Mouse (Mus musculus): ENCODE measurements at regions not wholly inside any gene's neighbourhood (a gene's known extent, or its start where the extent isn't known, plus 50 kb on each side); places are given as distances from the start of the nearest gene placed in this dataset.

- ATAC-seq (ENCODE audit: insufficient number of reproducible peaks, low FRiP score, low TSS enrichment, low read depth) (no peak), DNase-seq (ENCODE audit: low spot score) (no peak)
- H3K4me2 ChIP-seq (ENCODE audit: low read depth, severe bottlenecking) = no peak overlapping the region
- no peaks in the 10 kb centered on the region for H3K27me3 ChIP-seq (ENCODE audit: control insufficient read depth, insufficient read depth, low read length)
- no peak overlapping the region for H3K27ac ChIP-seq (replicated peaks; ENCODE audit: low read depth, low read length)
- no peaks in the 10 kb centered on the region for H3K4me1 ChIP-seq (ENCODE audit: control insufficient read depth, insufficient read depth, low read length)
- H3K9ac ChIP-seq (ENCODE audit: low read length) = no peak overlapping the region
- no peaks in the 10 kb centered on the region for H3K9me3 ChIP-seq (ENCODE audit: control insufficient read depth, low read length)
- 55% methylated on average over 6 of the region's 6 CpGs for WGBS
- no peaks in the 10 kb centered on the region for H3K36me3 ChIP-seq (ENCODE audit: control insufficient read depth, insufficient read depth, low read length)
- no peak overlapping the region for H3K4me3 ChIP-seq (ENCODE audit: low read depth, low read length)
Measured at GRCm38 (mm10) chr4:125931321-125931720, 93.0 kb upstream of the Csf3r start.

- Histone ChIP-seq H3K9ac (ENCODE audit: low read length) (no peak overlapping the region), H3K9me3 (ENCODE audit: control insufficient read depth, low read length) (no peaks in the 10 kb centered on the region), H3K27ac (replicated peaks; ENCODE audit: low read depth, low read length) (no peak overlapping the region), H3K27me3 (ENCODE audit: control insufficient read depth, insufficient read depth, low read length) (no peaks in the 10 kb centered on the region), H3K4me2 (ENCODE audit: low read depth, severe bottlenecking) (no peak overlapping the region), H3K36me3 (ENCODE audit: control insufficient read depth, insufficient read depth, low read length) (no peaks in the 10 kb centered on the region), H3K4me3 (ENCODE audit: low read depth, low read length) (no peak overlapping the region), H3K4me1 (ENCODE audit: control insufficient read depth, insufficient read depth, low read length) (no peaks in the 10 kb centered on the region)
- ATAC-seq (ENCODE audit: insufficient number of reproducible peaks, low FRiP score, low TSS enrichment, low read depth) (no peak), DNase-seq (ENCODE audit: low spot score) (no peak)
- WGBS = 78% methylated on average over 22 of the region's 22 CpGs
Measured at GRCm38 (mm10) chr4:125932036-125932756, 92.2 kb upstream of the Csf3r start.

GRCm38 (mm10) chr4:125936357-125936756 is 88.0 kb upstream of the Csf3r start:
- WGBS = 74% methylated on average over 7 of the region's 7 CpGs
- Histone ChIP-seq H3K9me3 (ENCODE audit: control insufficient read depth, low read length) (no peaks in the 10 kb centered on the region), H3K4me2 (ENCODE audit: low read depth, severe bottlenecking) (no peak overlapping the region), H3K27ac (replicated peaks; ENCODE audit: low read depth, low read length) (no peak overlapping the region), H3K9ac (ENCODE audit: low read length) (no peak overlapping the region), H3K27me3 (ENCODE audit: control insufficient read depth, insufficient read depth, low read length) (no peaks in the 10 kb centered on the region), H3K4me1 (ENCODE audit: control insufficient read depth, insufficient read depth, low read length) (no peaks in the 10 kb centered on the region), H3K36me3 (ENCODE audit: control insufficient read depth, insufficient read depth, low read length) (no peaks in the 10 kb centered on the region), H3K4me3 (ENCODE audit: low read depth, low read length) (no peak overlapping the region)
- DNase-seq (ENCODE audit: low spot score) (no peak), ATAC-seq (ENCODE audit: insufficient number of reproducible peaks, low FRiP score, low TSS enrichment, low read depth) (no peak)

- H3K4me2 ChIP-seq (ENCODE audit: low read depth, severe bottlenecking) = no peak overlapping the region
- H3K27me3 ChIP-seq (ENCODE audit: control insufficient read depth, insufficient read depth, low read length) = no peaks in the 10 kb centered on the region
- no peak overlapping the region for H3K27ac ChIP-seq (replicated peaks; ENCODE audit: low read depth, low read length)
- H3K9me3 ChIP-seq (ENCODE audit: control insufficient read depth, low read length) = no peaks in the 10 kb centered on the region
- H3K4me3 ChIP-seq (ENCODE audit: low read depth, low read length) = no peak overlapping the region
- 42% methylated on average over 6 of the region's 6 CpGs for WGBS
- DNase-seq (ENCODE audit: low spot score) = no peak
- no peak for ATAC-seq (ENCODE audit: insufficient number of reproducible peaks, low FRiP score, low TSS enrichment, low read depth)
- no peaks in the 10 kb centered on the region for H3K4me1 ChIP-seq (ENCODE audit: control insufficient read depth, insufficient read depth, low read length)
- no peaks in the 10 kb centered on the region for H3K36me3 ChIP-seq (ENCODE audit: control insufficient read depth, insufficient read depth, low read length)
- H3K9ac ChIP-seq (ENCODE audit: low read length) = no peak overlapping the region
Measured at GRCm38 (mm10) chr4:125938186-125938585, 86.2 kb upstream of the Csf3r start.

- no peak overlapping the region for H3K4me2 ChIP-seq (ENCODE audit: low read depth, severe bottlenecking)
- no peaks in the 10 kb centered on the region for H3K27me3 ChIP-seq (ENCODE audit: control insufficient read depth, insufficient read depth, low read length)
- DNase-seq (ENCODE audit: low spot score) (no peak), ATAC-seq (ENCODE audit: insufficient number of reproducible peaks, low FRiP score, low TSS enrichment, low read depth) (no peak)
- no peaks in the 10 kb centered on the region for H3K36me3 ChIP-seq (ENCODE audit: control insufficient read depth, insufficient read depth, low read length)
- no peak overlapping the region for H3K4me3 ChIP-seq (ENCODE audit: low read depth, low read length)
- 61% methylated on average over 5 of the region's 5 CpGs for WGBS
- no peak overlapping the region for H3K27ac ChIP-seq (replicated peaks; ENCODE audit: low read depth, low read length)
- no peaks in the 10 kb centered on the region for H3K9me3 ChIP-seq (ENCODE audit: control insufficient read depth, low read length)
- no peak overlapping the region for H3K9ac ChIP-seq (ENCODE audit: low read length)
- H3K4me1 ChIP-seq (ENCODE audit: control insufficient read depth, insufficient read depth, low read length) = no peaks in the 10 kb centered on the region
Measured at GRCm38 (mm10) chr4:125941266-125941665, 83.1 kb upstream of the Csf3r start.

- no peak overlapping the region for H3K4me3 ChIP-seq (ENCODE audit: low read depth, low read length)
- no peak overlapping the region for H3K4me2 ChIP-seq (ENCODE audit: low read depth, severe bottlenecking)
- no peaks in the 10 kb centered on the region for H3K27me3 ChIP-seq (ENCODE audit: control insufficient read depth, insufficient read depth, low read length)
- no peaks in the 10 kb centered on the region for H3K36me3 ChIP-seq (ENCODE audit: control insufficient read depth, insufficient read depth, low read length)
- H3K9ac ChIP-seq (ENCODE audit: low read length) = no peak overlapping the region
- no peaks in the 10 kb centered on the region for H3K4me1 ChIP-seq (ENCODE audit: control insufficient read depth, insufficient read depth, low read length)
- H3K9me3 ChIP-seq (ENCODE audit: control insufficient read depth, low read length) = no peaks in the 10 kb centered on the region
- 34% methylated on average over 3 of the region's 3 CpGs for WGBS
- H3K27ac ChIP-seq (replicated peaks; ENCODE audit: low read depth, low read length) = no peak overlapping the region
- DNase-seq (ENCODE audit: low spot score) (peak; percentile 61), ATAC-seq (ENCODE audit: insufficient number of reproducible peaks, low FRiP score, low TSS enrichment, low read depth) (no peak)
Measured at GRCm38 (mm10) chr4:125941916-125942315, 82.4 kb upstream of the Csf3r start.

- no peak overlapping the region for H3K4me2 ChIP-seq (ENCODE audit: low read depth, severe bottlenecking)
- WGBS = 55% methylated on average over 2 of the region's 2 CpGs
- no peak overlapping the region for H3K27ac ChIP-seq (replicated peaks; ENCODE audit: low read depth, low read length)
- DNase-seq (ENCODE audit: low spot score) (no peak), ATAC-seq (ENCODE audit: insufficient number of reproducible peaks, low FRiP score, low TSS enrichment, low read depth) (no peak)
- no peaks in the 10 kb centered on the region for H3K9me3 ChIP-seq (ENCODE audit: control insufficient read depth, low read length)
- H3K36me3 ChIP-seq (ENCODE audit: control insufficient read depth, insufficient read depth, low read length) = no peaks in the 10 kb centered on the region
- H3K27me3 ChIP-seq (ENCODE audit: control insufficient read depth, insufficient read depth, low read length) = no peaks in the 10 kb centered on the region
- no peak overlapping the region for H3K4me3 ChIP-seq (ENCODE audit: low read depth, low read length)
- no peak overlapping the region for H3K9ac ChIP-seq (ENCODE audit: low read length)
- no peaks in the 10 kb centered on the region for H3K4me1 ChIP-seq (ENCODE audit: control insufficient read depth, insufficient read depth, low read length)
Measured at GRCm38 (mm10) chr4:125945062-125945461, 79.3 kb upstream of the Csf3r start.

- 0 out of 2 replicates have a peak, but pooled peaks have one; percentile 21 for ATAC-seq (ENCODE audit: insufficient number of reproducible peaks, low FRiP score, low TSS enrichment, low read depth)
- peak; percentile 35 for DNase-seq (ENCODE audit: low spot score)
- Histone ChIP-seq H3K27me3 (ENCODE audit: control insufficient read depth, insufficient read depth, low read length) (no peaks in the 10 kb centered on the region), H3K4me1 (ENCODE audit: control insufficient read depth, insufficient read depth, low read length) (peaks cover 9% of the 10 kb centered on the region), H3K9me3 (ENCODE audit: control insufficient read depth, low read length) (no peaks in the 10 kb centered on the region), H3K36me3 (ENCODE audit: control insufficient read depth, insufficient read depth, low read length) (no peaks in the 10 kb centered on the region), H3K4me3 (ENCODE audit: low read depth, low read length) (no peak overlapping the region), H3K4me2 (ENCODE audit: low read depth, severe bottlenecking) (no peak overlapping the region), H3K9ac (ENCODE audit: low read length) (no peak overlapping the region), H3K27ac (replicated peaks; ENCODE audit: low read depth, low read length) (no peak overlapping the region)
- 33% methylated on average over 9 of the region's 9 CpGs for WGBS
Measured at GRCm38 (mm10) chr4:125959426-125959825, 64.9 kb upstream of the Csf3r start.

Data from limb, embryonic 11.5 days (tissue).